8 mouse cellular contexts compared by ENCODE assay signal in genomic region chr5:108269811-108270151, GRCm38 (mm10). TPM values are rescaled to one million over a fixed set of nuclear protein-coding genes. Genes with fewer than 3 reads are reported as not detected.
DNase-seq lines count a peak whose midpoint lies in the region; ATAC-seq and TF ChIP-seq lines count a peak whose summit lies in the region.

No protein-coding gene starts in this region.

- no peaks in the 10 kb centered on the region for H3K9me3 ChIP-seq in embryonic facial prominence, embryonic 10.5 days
- no peaks in the 10 kb centered on the region for H3K9me3 ChIP-seq in intestine, embryonic 14.5 days (ENCODE audit: control insufficient read depth, low read length)
- H3K9me3 ChIP-seq in neural tube, embryonic 12.5 days: no peaks in the 10 kb centered on the region

- no peaks in the 10 kb centered on the region for H3K27me3 ChIP-seq in embryonic facial prominence, embryonic 10.5 days (replicated peaks; ENCODE audit: low read depth, poor library complexity, severe bottlenecking)
- H3K27me3 ChIP-seq in intestine, embryonic 14.5 days (replicated peaks; ENCODE audit: control insufficient read depth, insufficient read depth, low read length): no peaks in the 10 kb centered on the region
- no peaks in the 10 kb centered on the region for H3K27me3 ChIP-seq in neural tube, embryonic 12.5 days (replicated peaks)

- H3K36me3 ChIP-seq in embryonic facial prominence, embryonic 10.5 days (replicated peaks): peaks cover 28% of the 10 kb centered on the region
- H3K36me3 ChIP-seq in intestine, embryonic 14.5 days (ENCODE audit: control insufficient read depth, insufficient read depth, low read length): peaks cover 16% of the 10 kb centered on the region
- H3K36me3 ChIP-seq in neural tube, embryonic 12.5 days: no peaks in the 10 kb centered on the region

- peak overlapping the region; percentile 99 for H3K4me3 ChIP-seq in layer of hippocampus, adult 2 months
- peak overlapping the region; percentile 94 for H3K4me3 ChIP-seq in embryonic facial prominence, embryonic 10.5 days
- peak overlapping the region; percentile 97 for H3K4me3 ChIP-seq in intestine, embryonic 14.5 days (ENCODE audit: low read depth, low read length)
- H3K4me3 ChIP-seq in neural tube, embryonic 12.5 days: peak overlapping the region; percentile 89

- H3K27ac ChIP-seq in layer of hippocampus, adult 2 months: peak overlapping the region; percentile 92
- H3K27ac ChIP-seq in embryonic facial prominence, embryonic 10.5 days (replicated peaks): peak overlapping the region; percentile 95
- H3K27ac ChIP-seq in intestine, embryonic 14.5 days (ENCODE audit: low read depth): no peak overlapping the region
- H3K27ac ChIP-seq in neural tube, embryonic 12.5 days: no peak overlapping the region

- peaks cover 27% of the 10 kb centered on the region for H3K4me1 ChIP-seq in embryonic facial prominence, embryonic 10.5 days
- H3K4me1 ChIP-seq in intestine, embryonic 14.5 days (replicated peaks; ENCODE audit: control insufficient read depth, insufficient read depth, low read length): peaks cover 13% of the 10 kb centered on the region
- H3K4me1 ChIP-seq in neural tube, embryonic 12.5 days: peaks cover 21% of the 10 kb centered on the region

- ATAC-seq in intestine, embryonic 14.5 days (replicated peaks; ENCODE audit: low FRiP score, low TSS enrichment, low read depth): no peak
- no peak for ATAC-seq in neural tube, embryonic 12.5 days (ENCODE audit: low FRiP score, low read depth)

- H3K4me2 ChIP-seq in intestine, embryonic 14.5 days (ENCODE audit: low read length): peak overlapping the region; percentile 66
- peak overlapping the region; percentile 85 for H3K4me2 ChIP-seq in neural tube, embryonic 12.5 days (replicated peaks)

- 19% methylated on average over 7 of the region's 7 CpGs for WGBS in embryonic facial prominence, embryonic 10.5 days
- 6% methylated on average over 7 of the region's 7 CpGs for WGBS in intestine, embryonic 14.5 days
- WGBS in neural tube, embryonic 12.5 days: 20% methylated on average over 7 of the region's 7 CpGs

- no peak for TF ChIP-seq CTCF in layer of hippocampus, adult 2 months (conservative IDR thresholded peaks at IDR 0.05)

- DNase-seq in layer of hippocampus, adult 2 months (ENCODE audit: low spot score in 2 of 2): no peak
- no peak for DNase-seq in layer of hippocampus, adult 8-10 months (ENCODE audit: low spot score in 2 of 2)
- DNase-seq in embryonic facial prominence, embryonic 10.5 days (ENCODE audit: low spot score): no peak
- peak; percentile 52 for DNase-seq in intestine, embryonic 14.5 days (ENCODE audit: low spot score)
- DNase-seq in cerebellum, postnatal 14 days: no peak
- no peak for DNase-seq in kidney, adult 8-10 months
- no peak for DNase-seq in layer of hippocampus, adult 9-11 months

- peak overlapping the region; percentile 90 for H3K9ac ChIP-seq in intestine, embryonic 14.5 days (ENCODE audit: low read length)
- H3K9ac ChIP-seq in neural tube, embryonic 12.5 days: peak overlapping the region; percentile 92

RNA-seq across cellular contexts. Expression of gene Dr1, which starts 1.1 kb away (rescaled TPM):
- 10 to 100 TPM; 40.2 to 42.8 TPM for total RNA-seq in layer of hippocampus, adult 2 months (2021)
- 10 to 100 TPM; 38.6 to 47.0 (median 42.6) TPM for total RNA-seq in layer of hippocampus, adult 8-10 months (2022)
- polyA plus RNA-seq in embryonic facial prominence, embryonic 10.5 days (2016; fragmentation: Nextera tagmentation; extraction: Ambion mirVana): 44.0 and 46.1 TPM in 2 replicates
- polyA plus RNA-seq in intestine, embryonic 14.5 days (2014; fragmentation: Nextera tagmentation; extraction: Ambion mirVana): 42.4 and 45.0 TPM in 2 replicates
- polyA plus RNA-seq in neural tube, embryonic 12.5 days (2016; fragmentation: Nextera tagmentation; extraction: Ambion mirVana): 47.0 and 49.1 TPM in 2 replicates

RNA-seq across cellular contexts. Expression of gene Pigg, which starts 42.6 kb away (rescaled TPM):
- total RNA-seq in layer of hippocampus, adult 2 months (2021): 10 to 100 TPM; 10.1 to 11.5 TPM
- 10 to 100 TPM; 10.8 to 15.2 (median 12.7) TPM for total RNA-seq in layer of hippocampus, adult 8-10 months (2022)
- 6.4 and 7.6 TPM in 2 replicates for polyA plus RNA-seq in embryonic facial prominence, embryonic 10.5 days (2016; fragmentation: Nextera tagmentation; extraction: Ambion mirVana)
- polyA plus RNA-seq in intestine, embryonic 14.5 days (2014; fragmentation: Nextera tagmentation; extraction: Ambion mirVana): 3.0 and 3.3 TPM in 2 replicates
- 5.8 and 6.1 TPM in 2 replicates for polyA plus RNA-seq in neural tube, embryonic 12.5 days (2016; fragmentation: Nextera tagmentation; extraction: Ambion mirVana)

Comparison
In these comparisons a context has a peak if more than half of its experiments do, and no peak if none do; other contexts are left out.
1. H3K27ac ChIP-seq: peak in layer of hippocampus, adult 2 months (single experiment) and embryonic facial prominence, embryonic 10.5 days (single experiment); none in intestine, embryonic 14.5 days (single experiment) and neural tube, embryonic 12.5 days (single experiment).
2. Peak in every context shown above with its lines, with median percentiles within 50 percentile points of each other: H3K4me3 ChIP-seq.